Comparison of ENCODE assay signal across 8 mouse cellular contexts in the genomic region with DNA sequence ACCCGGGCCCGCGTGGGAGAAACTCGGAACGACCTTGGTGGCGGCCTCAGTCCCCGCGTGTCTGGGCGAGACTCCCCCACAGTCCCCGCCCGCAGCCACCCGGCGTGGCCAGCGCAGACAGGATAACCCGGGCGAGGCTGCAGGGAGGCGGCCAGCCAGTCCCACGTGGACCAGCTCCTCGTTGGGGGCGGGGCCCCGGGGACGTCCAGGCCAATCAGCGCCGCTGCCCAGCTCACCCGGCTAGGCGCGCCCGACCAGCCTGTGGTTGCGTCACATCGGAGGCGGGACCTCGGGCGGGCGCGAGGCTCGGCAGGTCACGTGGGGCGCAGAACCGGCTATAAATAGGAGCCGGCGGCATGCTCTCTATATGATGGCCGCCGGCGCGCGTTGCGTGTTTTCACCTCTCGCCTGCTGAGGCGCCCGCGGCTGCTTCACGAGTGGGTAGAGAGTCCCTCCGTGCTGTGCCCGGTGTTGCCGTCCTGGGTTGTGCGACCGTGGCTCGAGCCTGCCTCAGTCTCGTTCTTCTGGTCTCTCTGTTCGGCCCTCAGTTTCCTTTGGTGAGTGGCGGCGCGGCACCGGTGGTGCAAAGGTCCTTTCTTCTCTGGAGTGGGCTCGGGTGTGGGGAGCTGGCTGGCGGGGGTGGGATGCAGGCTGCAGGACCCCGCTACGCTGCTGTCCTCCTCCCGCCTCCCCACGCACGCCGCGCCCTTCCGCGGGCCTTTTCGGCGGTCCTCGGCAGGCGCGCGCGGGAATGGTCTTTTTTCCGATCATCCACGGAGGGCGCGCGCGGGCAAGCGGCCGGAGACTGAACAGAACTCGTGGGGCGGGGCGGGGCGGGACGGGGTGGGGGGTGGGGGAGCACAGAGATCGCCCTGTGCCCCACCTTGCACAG. TPM values are rescaled to one million over a fixed set of nuclear protein-coding genes. Genes with fewer than 3 reads are reported as not detected.
DNase-seq lines count a peak whose midpoint lies in the region; ATAC-seq and TF ChIP-seq lines count a peak whose summit lies in the region.

Slc20a1 (plus strand) TSS at position 329 of the 892 bp plus-strand sequence.

- no peak for TF ChIP-seq EP300 in ES-Bruce4 (IDR thresholded peaks at IDR 0.05; ENCODE audit: insufficient read depth, low read depth, low read length)

- TF ChIP-seq CTCF in ES-Bruce4 (IDR thresholded peaks at IDR 0.05; ENCODE audit: low read depth, low read length) = no peak

- H3K27me3 ChIP-seq in ES-Bruce4 (ENCODE audit: control insufficient read depth, insufficient read depth, low read length, poor library complexity, severe bottlenecking) = no peaks in the 10 kb centered on the region
- H3K27me3 ChIP-seq in forebrain, embryonic 14.5 days (replicated peaks; ENCODE audit: control insufficient read depth, insufficient read depth, low read length) = no peaks in the 10 kb centered on the region
- no peaks in the 10 kb centered on the region for H3K27me3 ChIP-seq in neural tube, embryonic 15.5 days (replicated peaks)

- H3K4me2 ChIP-seq in forebrain, embryonic 14.5 days (ENCODE audit: low read length) = peak within 1 kb of the TSS; percentile 91
- H3K4me2 ChIP-seq in neural tube, embryonic 15.5 days = peak within 1 kb of the TSS; percentile 90

- H3K9me3 ChIP-seq in ES-Bruce4 (replicated peaks; ENCODE audit: control insufficient read depth, insufficient read depth, low read length, poor library complexity, severe bottlenecking) = no peaks in the 10 kb centered on the region
- no peaks in the 10 kb centered on the region for H3K9me3 ChIP-seq in forebrain, embryonic 14.5 days (replicated peaks; ENCODE audit: control insufficient read depth, low read length)
- no peaks in the 10 kb centered on the region for H3K9me3 ChIP-seq in neural tube, embryonic 15.5 days (replicated peaks)

- peak within 1 kb of the TSS; percentile 47 for H3K27ac ChIP-seq in ES-Bruce4 (ENCODE audit: insufficient read depth, low read length)
- peak within 1 kb of the TSS; percentile 89 for H3K27ac ChIP-seq in forebrain, embryonic 14.5 days (ENCODE audit: low read depth, low read length)
- peak within 1 kb of the TSS; percentile 91 for H3K27ac ChIP-seq in neural tube, embryonic 15.5 days (replicated peaks)

- H3K4me3 ChIP-seq in ES-Bruce4 (ENCODE audit: low read depth, low read length) = peak within 1 kb of the TSS; percentile 97
- H3K4me3 ChIP-seq in forebrain, embryonic 14.5 days (ENCODE audit: low read depth, low read length) = peak within 1 kb of the TSS; percentile 81
- H3K4me3 ChIP-seq in neural tube, embryonic 15.5 days (replicated peaks) = peak within 1 kb of the TSS; percentile 83

- DNase-seq in forebrain, embryonic 14.5 days (ENCODE audit: low spot score) = peak; percentile 99
- peak; percentile 100 for DNase-seq in heart, postnatal 14 days
- DNase-seq in layer of hippocampus, adult 11-12 months (ENCODE audit: low spot score) = peak; percentile 99
- peak; percentile 99 for DNase-seq in lung, adult 18-20 months
- DNase-seq in testis, postnatal 14 days (ENCODE audit: low spot score) = peak; percentile 99

- peak; percentile 98 for ATAC-seq in cerebellum, adult (ENCODE audit: insufficient number of reproducible peaks, low FRiP score, low TSS enrichment)
- peak; percentile 99 for ATAC-seq in forebrain, embryonic 14.5 days
- ATAC-seq in neural tube, embryonic 15.5 days (ENCODE audit: low FRiP score) = peak; percentile 99

- intact Hi-C loops in heart, postnatal 14 days (cut with DNase I) = loop anchor here (2.0 kb wide), 2 partner anchors 24 to 68 kb away; no protein-coding TSS in a partner anchor

- under 1% methylated on average over 77 of the region's 96 CpGs for WGBS in forebrain, embryonic 14.5 days
- WGBS in neural tube, embryonic 15.5 days = under 1% methylated on average over 75 of the region's 96 CpGs

- peaks cover 4% of the 10 kb centered on the region for H3K4me1 ChIP-seq in ES-Bruce4 (ENCODE audit: control insufficient read depth, insufficient read depth, low read length)
- H3K4me1 ChIP-seq in forebrain, embryonic 14.5 days (ENCODE audit: control insufficient read depth, insufficient read depth, low read length) = peaks cover 25% of the 10 kb centered on the region
- peaks cover 33% of the 10 kb centered on the region for H3K4me1 ChIP-seq in neural tube, embryonic 15.5 days

- TF ChIP-seq POLR2A in ES-Bruce4 (IDR thresholded peaks at IDR 0.05; ENCODE audit: insufficient read depth, low read length) = peak; percentile 82

- H3K36me3 ChIP-seq in ES-Bruce4 (ENCODE audit: control insufficient read depth, insufficient read depth, low read length, poor library complexity, severe bottlenecking) = peaks cover 41% of the 10 kb centered on the region
- H3K36me3 ChIP-seq in forebrain, embryonic 14.5 days (ENCODE audit: control insufficient read depth, insufficient read depth, low read length) = peaks cover 24% of the 10 kb centered on the region
- peaks cover 10% of the 10 kb centered on the region for H3K36me3 ChIP-seq in neural tube, embryonic 15.5 days

- H3K9ac ChIP-seq in ES-Bruce4 (ENCODE audit: low read depth, poor library complexity, severe bottlenecking) = peak within 1 kb of the TSS; percentile 77
- H3K9ac ChIP-seq in forebrain, embryonic 14.5 days (ENCODE audit: low read length) = peak within 1 kb of the TSS; percentile 94
- peak within 1 kb of the TSS; percentile 79 for H3K9ac ChIP-seq in neural tube, embryonic 15.5 days (replicated peaks)

RNA-seq across cellular contexts. Expression of gene Slc20a1, which starts in this region (rescaled TPM):
- 224 and 225 TPM in 2 replicates for polyA plus RNA-seq in ES-Bruce4 (2011; ENCODE audit: insufficient read depth, insufficient read length, low read depth, missing spikeins)
- 46.8 and 55.4 TPM in 2 replicates for polyA plus RNA-seq in forebrain, embryonic 14.5 days (2014; fragmentation: Nextera tagmentation; extraction: Ambion mirVana)
- 10 to 100 TPM; 14.0 to 16.8 TPM for total RNA-seq in heart, postnatal 14 days (2021)
- 48.2 and 48.9 TPM in 2 replicates for polyA plus RNA-seq in neural tube, embryonic 15.5 days (2015; fragmentation: Nextera tagmentation; extraction: Ambion mirVana)

Comparison
In these comparisons a context has a peak if more than half of its experiments do, and no peak if none do; other contexts are left out.
1. Peak in every context shown above with its lines: DNase-seq, ATAC-seq, H3K4me3 ChIP-seq and H3K27ac ChIP-seq.